Comparison of ENCODE assay signal across 8 mouse cellular contexts in the genomic region with DNA sequence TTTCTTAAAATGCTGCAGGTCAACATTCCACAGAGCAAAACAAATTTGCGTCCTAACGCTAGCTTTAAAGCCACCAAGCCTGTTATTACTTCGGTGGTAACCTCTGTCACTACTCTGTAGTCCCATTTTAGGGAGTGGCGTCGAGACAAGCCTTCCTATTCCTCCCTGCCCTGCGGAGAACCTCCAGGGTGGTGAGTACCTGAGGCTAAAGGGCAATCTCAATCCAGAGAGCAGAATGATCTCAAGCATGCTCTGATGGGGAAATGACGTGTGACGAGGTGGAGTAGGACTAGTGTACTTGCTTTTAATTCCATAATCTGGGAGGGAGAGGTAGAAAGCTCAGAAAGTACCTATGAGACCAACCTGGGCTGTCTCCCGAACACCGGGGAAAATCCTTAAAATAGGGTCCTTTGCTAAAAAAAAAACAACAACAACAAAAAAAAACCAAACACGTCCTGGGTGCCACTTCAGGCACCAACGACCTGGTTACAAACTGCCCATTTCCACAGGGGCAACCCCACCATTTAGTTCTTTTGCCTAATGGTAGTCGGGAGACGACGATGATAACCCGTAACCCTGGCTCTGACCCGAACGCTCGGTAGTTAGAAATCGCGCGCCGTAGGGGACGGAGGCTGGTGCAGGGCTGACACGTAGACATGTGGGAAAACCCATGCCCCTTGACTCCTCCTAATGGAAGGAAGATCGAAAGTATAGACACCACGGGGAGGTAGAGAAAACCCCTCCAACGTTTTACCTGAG. TPM values are rescaled to one million over a fixed set of nuclear protein-coding genes. Genes with fewer than 3 reads are reported as not detected.
DNase-seq lines count a peak whose midpoint lies in the region; ATAC-seq lines count a peak whose summit lies in the region.

No protein-coding gene starts in this region.

- no peak for DNase-seq in cerebellum, postnatal 4 days (ENCODE audit: low spot score in 2 of 2)
- DNase-seq in urinary bladder, postnatal 14 days (ENCODE audit: low spot score), result peak; percentile 41
- no peak for DNase-seq in urinary bladder, postnatal 10 days (ENCODE audit: low spot score)
- no peak for DNase-seq in left cerebral cortex, postnatal 25 days (ENCODE audit: low spot score in 2 of 2)
- DNase-seq in embryo, embryonic 9.5 days (ENCODE audit: extremely low spot score), result no peak

- H3K36me3 ChIP-seq in intestine, embryonic 16.5 days (ENCODE audit: control insufficient read depth, insufficient read depth, low read length), result peaks cover 11% of the 10 kb centered on the region
- H3K36me3 ChIP-seq in megakaryocyte, embryonic 14.5 days (replicated peaks; ENCODE audit: low read length), result peaks cover 71% of the 10 kb centered on the region

- peak overlapping the region; percentile 75 for H3K4me3 ChIP-seq in intestine, embryonic 16.5 days (ENCODE audit: low read length)
- peak overlapping the region; percentile 92 for H3K4me3 ChIP-seq in megakaryocyte, embryonic 14.5 days (replicated peaks)

- H3K4me1 ChIP-seq in intestine, embryonic 16.5 days (ENCODE audit: control insufficient read depth, insufficient read depth, low read length), result peaks cover 19% of the 10 kb centered on the region
- H3K4me1 ChIP-seq in megakaryocyte, embryonic 14.5 days, result peaks cover 46% of the 10 kb centered on the region

- H3K27ac ChIP-seq in intestine, embryonic 16.5 days (ENCODE audit: low read length), result peak overlapping the region; percentile 93

- no peaks in the 10 kb centered on the region for H3K27me3 ChIP-seq in intestine, embryonic 16.5 days (replicated peaks; ENCODE audit: control insufficient read depth, insufficient read depth, low read length)
- no peaks in the 10 kb centered on the region for H3K27me3 ChIP-seq in megakaryocyte, embryonic 14.5 days (replicated peaks)

- no peaks in the 10 kb centered on the region for H3K9me3 ChIP-seq in intestine, embryonic 16.5 days (ENCODE audit: control insufficient read depth, low read length)
- no peaks in the 10 kb centered on the region for H3K9me3 ChIP-seq in megakaryocyte, embryonic 14.5 days

- 2% methylated on average over 28 of the region's 28 CpGs for WGBS in intestine, embryonic 16.5 days

- intact Hi-C loops in left cerebral cortex, postnatal 25 days (cut with DNase I), result loop anchor here (5.0 kb wide), 1 partner anchor 78 kb away; a partner anchor contains a TSS

- H3K4me2 ChIP-seq in intestine, embryonic 16.5 days (ENCODE audit: low read depth, low read length), result peak overlapping the region; percentile 83

- ATAC-seq in cerebellum, adult (ENCODE audit: insufficient number of reproducible peaks, low FRiP score, low TSS enrichment), result peak; percentile 2; the same call in 1 of the 2 replicates
- peak; percentile 16 for ATAC-seq in intestine, embryonic 16.5 days

- H3K9ac ChIP-seq in intestine, embryonic 16.5 days (ENCODE audit: low read depth, low read length), result peak overlapping the region; percentile 91

RNA-seq across cellular contexts. Expression of a gene that starts 0.5 kb away (rescaled TPM):
- 133 and 145 TPM in 2 replicates for polyA plus RNA-seq in intestine, embryonic 16.5 days (2015; fragmentation: Nextera tagmentation; extraction: Ambion mirVana)
- 5.7 TPM in 1 of 2 replicates, not detected in the other for polyA plus RNA-seq in megakaryocyte, embryonic 14.5 days (2012; ENCODE audit: insufficient read depth, low replicate concordance)
- total RNA-seq in left cerebral cortex, postnatal 25 days (2021), result 10 to 100 TPM; 35.3 to 40.1 TPM

RNA-seq across cellular contexts. Expression of a gene that starts 0.5 kb away (rescaled TPM):
- 28.8 and 30.1 TPM in 2 replicates for polyA plus RNA-seq in intestine, embryonic 16.5 days (2015; fragmentation: Nextera tagmentation; extraction: Ambion mirVana)
- polyA plus RNA-seq in megakaryocyte, embryonic 14.5 days (2012; ENCODE audit: insufficient read depth, low replicate concordance), result 28.5 and 36.4 TPM in 2 replicates
- total RNA-seq in left cerebral cortex, postnatal 25 days (2021), result 10 to 100 TPM; 70.2 to 76.0 TPM

RNA-seq across cellular contexts. Expression of a gene that starts 5.8 kb away (rescaled TPM):
- polyA plus RNA-seq in intestine, embryonic 16.5 days (2015; fragmentation: Nextera tagmentation; extraction: Ambion mirVana), result 43.4 and 45.4 TPM in 2 replicates
- 15.4 and 23.3 TPM in 2 replicates for polyA plus RNA-seq in megakaryocyte, embryonic 14.5 days (2012; ENCODE audit: insufficient read depth, low replicate concordance)
- total RNA-seq in left cerebral cortex, postnatal 25 days (2021), result 10 to 100 TPM; 53.0 to 56.1 TPM

RNA-seq across cellular contexts. Expression of a gene that starts 18.5 kb away (rescaled TPM):
- polyA plus RNA-seq in intestine, embryonic 16.5 days (2015; fragmentation: Nextera tagmentation; extraction: Ambion mirVana), result 29.1 and 30.1 TPM in 2 replicates
- 101 and 470 TPM in 2 replicates for polyA plus RNA-seq in megakaryocyte, embryonic 14.5 days (2012; ENCODE audit: insufficient read depth, low replicate concordance)
- total RNA-seq in left cerebral cortex, postnatal 25 days (2021), result 10 to 100 TPM; 55.4 to 59.6 TPM

RNA-seq across cellular contexts. Expression of a gene that starts 36.1 kb away (rescaled TPM):
- polyA plus RNA-seq in intestine, embryonic 16.5 days (2015; fragmentation: Nextera tagmentation; extraction: Ambion mirVana), result 36.0 and 38.3 TPM in 2 replicates
- polyA plus RNA-seq in megakaryocyte, embryonic 14.5 days (2012; ENCODE audit: insufficient read depth, low replicate concordance), result 23.2 and 32.1 TPM in 2 replicates
- total RNA-seq in left cerebral cortex, postnatal 25 days (2021), result 10 to 100 TPM; 29.5 to 32.4 TPM

Comparison
In these comparisons a context has a peak if more than half of its experiments do, and no peak if none do; other contexts are left out.
1. RNA of a gene that starts 0.5 kb away (polyA plus RNA-seq): 133 to 145 TPM in intestine, embryonic 16.5 days; 5.7 TPM in megakaryocyte, embryonic 14.5 days; every median in the first group is over 10 times any median in the second.